Mouse (Mus musculus): Measurements from ENCODE around the gene Spg11. TPM values are rescaled to one million over a fixed set of nuclear protein-coding genes. Genes with fewer than 3 reads are reported as not detected.
"Not testable (repeated sequence)": the region's sequence is repeated elsewhere in the genome, so short reads cannot be mapped to it uniquely, and the experiment has no call there.

The Spg11 gene
- polyA plus RNA-seq, 1 experiment from 2014 or later, result 10.8 TPM

DNA sequence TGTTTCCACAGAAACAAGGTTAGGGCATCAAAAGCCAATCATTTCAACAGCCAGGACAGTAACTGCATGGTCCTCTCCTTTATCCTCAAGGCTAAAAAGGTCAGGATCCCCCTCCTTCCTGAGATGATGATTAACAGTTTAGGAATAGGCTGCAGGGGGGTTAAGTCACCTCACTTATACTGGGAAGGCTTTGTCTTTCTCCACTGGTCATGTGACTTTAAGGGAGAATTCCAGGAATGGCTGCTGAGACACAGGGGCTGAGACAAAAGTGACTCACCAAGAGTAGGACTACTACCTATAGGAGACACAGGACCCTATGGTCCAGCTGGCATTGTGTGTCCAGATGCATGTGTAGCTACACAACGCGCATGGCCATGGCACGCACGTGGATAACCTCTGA lies 9.4 kb upstream of the Spg11 start:
- H3K36me3 ChIP-seq (replicated peaks; ENCODE audit: control insufficient read depth, insufficient read depth), result no peaks in the 10 kb centered on the region
- H3K4me2 ChIP-seq (replicated peaks), result no peak overlapping the region
- DNase-seq (ENCODE audit: low spot score) (no peak), ATAC-seq (ENCODE audit: low FRiP score) (no peak)
- H3K9me3 ChIP-seq (ENCODE audit: control insufficient read depth, low read length), result no peaks in the 10 kb centered on the region
- no peak overlapping the region for H3K9ac ChIP-seq
- no peak overlapping the region for H3K4me3 ChIP-seq (replicated peaks; ENCODE audit: low read length)
- H3K27ac ChIP-seq, result no peak overlapping the region
- no peaks in the 10 kb centered on the region for H3K27me3 ChIP-seq (ENCODE audit: control insufficient read depth, insufficient read depth, low read length)
- no peaks in the 10 kb centered on the region for H3K4me1 ChIP-seq (replicated peaks; ENCODE audit: control insufficient read depth, insufficient read depth, low read length)
- 91% methylated on average over 4 of the region's 4 CpGs for WGBS

DNA sequence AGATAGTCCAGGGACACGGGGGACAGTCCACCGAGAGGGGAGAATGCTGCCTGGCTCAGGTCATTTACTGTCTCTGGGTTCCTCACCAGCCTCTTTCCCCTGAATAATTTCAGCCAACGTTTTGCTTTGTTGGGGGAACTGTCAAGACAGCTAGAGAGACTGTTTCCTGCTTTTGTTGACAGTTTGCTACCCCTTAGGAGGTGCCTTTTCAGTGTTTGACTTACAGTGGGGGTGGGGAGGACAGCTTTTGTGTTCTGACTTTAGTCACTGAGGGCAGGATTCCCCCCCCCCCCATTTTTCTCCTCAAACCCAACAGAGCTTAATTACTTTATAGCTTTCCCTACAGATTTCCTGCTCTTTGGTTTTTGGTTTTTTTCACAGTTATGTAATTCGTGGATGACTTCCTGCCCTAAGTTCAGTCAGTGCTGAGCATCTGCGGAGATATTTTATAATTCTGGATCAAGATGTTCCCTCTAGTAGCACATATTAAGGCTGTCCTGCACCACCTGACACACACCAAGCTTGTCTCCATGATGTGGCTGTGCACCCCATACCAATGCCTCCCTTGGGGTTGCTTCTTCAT lies 8.7 kb upstream of the Spg11 start:
- no peak for ATAC-seq (ENCODE audit: low FRiP score)
- H3K4me2 ChIP-seq (replicated peaks), result no peak overlapping the region
- no peak overlapping the region for H3K9ac ChIP-seq
- no peaks in the 10 kb centered on the region for H3K9me3 ChIP-seq (ENCODE audit: control insufficient read depth, low read length)
- no peaks in the 10 kb centered on the region for H3K27me3 ChIP-seq (ENCODE audit: control insufficient read depth, insufficient read depth, low read length)
- H3K4me3 ChIP-seq (replicated peaks; ENCODE audit: low read length), result no peak overlapping the region
- DNase-seq (ENCODE audit: low spot score), result no peak
- 29% methylated on average over 5 of the region's 5 CpGs for WGBS
- H3K27ac ChIP-seq, result no peak overlapping the region
- no peaks in the 10 kb centered on the region for H3K4me1 ChIP-seq (replicated peaks; ENCODE audit: control insufficient read depth, insufficient read depth, low read length)
- H3K36me3 ChIP-seq (replicated peaks; ENCODE audit: control insufficient read depth, insufficient read depth), result no peaks in the 10 kb centered on the region

DNA sequence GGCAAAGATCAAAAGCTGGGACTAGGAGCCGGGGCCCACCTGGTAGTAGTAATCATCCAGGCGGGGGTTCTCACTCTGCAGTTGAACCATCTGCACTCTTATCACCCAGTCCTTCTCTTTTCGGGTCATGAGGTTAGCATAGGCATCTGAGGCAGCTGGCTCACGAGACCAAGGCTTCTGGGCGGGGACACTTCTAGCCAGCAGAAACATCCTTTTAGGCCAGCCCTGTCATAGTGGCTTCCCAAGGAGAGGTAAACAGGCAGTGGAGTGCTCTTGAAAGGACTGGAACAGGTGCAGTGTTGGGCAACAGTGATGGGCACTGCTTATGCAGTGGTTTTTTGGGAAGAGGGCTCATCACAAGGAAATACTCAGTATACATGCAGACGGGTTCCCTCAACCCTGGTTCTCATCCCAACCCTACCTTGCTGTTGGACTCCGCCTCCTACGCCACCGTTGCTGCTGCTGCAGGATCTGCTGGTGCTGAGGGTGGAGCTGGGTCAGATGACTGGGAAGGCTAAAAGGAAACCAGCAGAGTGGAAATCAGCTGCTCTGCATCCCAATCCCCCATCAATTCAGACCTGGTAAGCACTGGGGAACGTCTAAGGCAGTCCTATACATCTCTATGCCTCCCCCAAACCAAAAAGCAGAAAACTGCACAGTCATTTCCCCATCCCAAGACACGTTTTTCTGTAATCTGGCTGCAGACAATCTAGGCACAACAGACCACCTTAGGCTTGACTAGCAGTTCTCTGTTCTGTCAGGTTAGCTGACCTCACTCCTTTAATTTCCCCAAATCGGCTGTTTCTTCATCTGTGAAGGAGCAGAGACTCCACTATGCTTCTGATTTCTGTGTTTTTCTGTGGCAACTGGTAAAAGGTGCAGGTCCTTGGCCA lies 7.7 kb upstream of the Spg11 start:
- Histone ChIP-seq H3K9me3 (ENCODE audit: control insufficient read depth, low read length) (no peaks in the 10 kb centered on the region), H3K27me3 (ENCODE audit: control insufficient read depth, insufficient read depth, low read length) (no peaks in the 10 kb centered on the region), H3K27ac (no peak overlapping the region), H3K9ac (no peak overlapping the region), H3K4me3 (replicated peaks; ENCODE audit: low read length) (no peak overlapping the region), H3K36me3 (replicated peaks; ENCODE audit: control insufficient read depth, insufficient read depth) (no peaks in the 10 kb centered on the region), H3K4me1 (replicated peaks; ENCODE audit: control insufficient read depth, insufficient read depth, low read length) (no peaks in the 10 kb centered on the region), H3K4me2 (replicated peaks) (no peak overlapping the region)
- WGBS, result 59% methylated on average over 12 of the region's 12 CpGs
- ATAC-seq (ENCODE audit: low FRiP score), result no peak
- no peak for DNase-seq (ENCODE audit: low spot score)

DNA sequence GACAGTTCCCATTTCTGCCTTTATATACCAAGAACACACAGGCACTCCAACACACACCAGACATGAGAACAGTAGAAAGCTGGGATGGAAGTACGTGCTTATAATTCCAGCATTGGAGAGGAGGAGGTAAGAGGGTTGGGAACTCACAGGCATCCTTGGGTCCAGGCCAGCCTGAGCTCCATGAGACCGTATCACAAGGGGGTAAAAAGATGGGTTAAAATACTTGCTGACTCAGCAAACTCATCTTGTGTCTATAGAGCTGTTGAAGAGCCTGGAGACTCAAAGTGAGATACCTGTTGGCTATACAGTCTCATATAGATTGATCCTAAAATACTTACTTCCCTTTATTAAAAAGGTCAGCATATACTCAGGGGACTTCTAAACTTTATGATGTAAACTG lies 1.3 kb downstream of the Spg11 start:
- Histone ChIP-seq H3K9ac (peak overlapping the region; percentile 94; the same call in 1 of the 2 replicates), H3K4me2 (replicated peaks) (peak overlapping the region; percentile 58), H3K36me3 (replicated peaks; ENCODE audit: control insufficient read depth, insufficient read depth) (peaks cover 21% of the 10 kb centered on the region), H3K27me3 (ENCODE audit: control insufficient read depth, insufficient read depth, low read length) (no peaks in the 10 kb centered on the region), H3K9me3 (ENCODE audit: control insufficient read depth, low read length) (no peaks in the 10 kb centered on the region), H3K27ac (no peak overlapping the region), H3K4me1 (replicated peaks; ENCODE audit: control insufficient read depth, insufficient read depth, low read length) (peaks cover 11% of the 10 kb centered on the region), H3K4me3 (replicated peaks; ENCODE audit: low read length) (peak overlapping the region; percentile 82; the same call in 1 of the 2 replicates)
- no peak for DNase-seq (ENCODE audit: low spot score)
- ATAC-seq (ENCODE audit: low FRiP score), result no peak
- 87% methylated on average over 2 of the region's 2 CpGs for WGBS

DNA sequence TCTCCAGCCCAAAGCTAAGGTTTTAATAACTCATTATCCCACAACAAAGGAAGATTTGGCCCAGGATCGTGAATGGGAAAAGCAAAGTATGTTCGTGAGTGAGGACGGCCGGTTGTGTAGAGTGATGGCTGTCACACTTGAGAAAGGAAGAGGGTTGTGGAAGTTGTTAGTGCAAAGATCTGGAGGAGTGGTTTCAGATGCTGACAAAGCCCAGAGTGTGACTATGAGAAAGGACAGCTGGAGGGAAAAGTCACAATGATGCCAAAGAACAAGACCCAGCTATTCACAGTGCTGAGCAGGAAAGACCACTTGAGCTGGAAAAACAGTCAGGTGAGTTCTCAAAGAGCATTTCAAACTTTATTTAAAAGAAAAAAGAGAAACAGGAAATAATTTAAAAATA lies 8.5 kb downstream of the Spg11 start:
- H3K4me1 ChIP-seq (replicated peaks; ENCODE audit: control insufficient read depth, insufficient read depth, low read length), result no peaks in the 10 kb centered on the region
- no peak for DNase-seq (ENCODE audit: low spot score)
- no peaks in the 10 kb centered on the region for H3K9me3 ChIP-seq (ENCODE audit: control insufficient read depth, low read length)
- 89% methylated on average over 4 of the region's 4 CpGs for WGBS
- H3K4me2 ChIP-seq (replicated peaks), result no peak overlapping the region
- H3K9ac ChIP-seq, result no peak overlapping the region
- no peak overlapping the region for H3K27ac ChIP-seq
- no peak overlapping the region for H3K4me3 ChIP-seq (replicated peaks; ENCODE audit: low read length)
- peaks cover 65% of the 10 kb centered on the region for H3K36me3 ChIP-seq (replicated peaks; ENCODE audit: control insufficient read depth, insufficient read depth)
- no peak for ATAC-seq (ENCODE audit: low FRiP score)
- no peaks in the 10 kb centered on the region for H3K27me3 ChIP-seq (ENCODE audit: control insufficient read depth, insufficient read depth, low read length)

DNA sequence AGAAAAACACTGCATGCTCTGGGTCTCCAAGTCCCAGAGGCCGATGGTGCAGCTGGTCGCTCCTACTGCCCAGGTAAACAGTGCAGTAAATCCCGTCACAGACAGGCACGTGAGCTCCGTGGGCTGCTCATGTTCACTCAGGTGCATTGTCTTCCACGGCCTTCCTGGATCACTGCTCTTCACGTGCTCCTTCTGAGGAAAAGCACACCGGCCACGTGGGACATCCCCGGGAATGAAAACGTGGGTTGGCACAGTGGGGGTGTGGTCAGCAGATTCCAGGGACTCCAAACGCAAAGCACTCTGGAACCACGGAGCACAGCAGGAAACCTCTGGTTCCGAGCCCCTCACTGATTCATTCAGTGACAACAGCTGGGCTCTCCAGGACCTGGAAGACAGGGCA lies 10.1 kb downstream of the Spg11 start:
- H3K27me3 ChIP-seq (ENCODE audit: control insufficient read depth, insufficient read depth, low read length), result no peaks in the 10 kb centered on the region
- no peak overlapping the region for H3K4me2 ChIP-seq (replicated peaks)
- no peak overlapping the region for H3K4me3 ChIP-seq (replicated peaks; ENCODE audit: low read length)
- no peak overlapping the region for H3K27ac ChIP-seq
- no peak overlapping the region for H3K9ac ChIP-seq
- WGBS, result 85% methylated on average over 14 of the region's 14 CpGs
- H3K4me1 ChIP-seq (replicated peaks; ENCODE audit: control insufficient read depth, insufficient read depth, low read length), result no peaks in the 10 kb centered on the region
- ATAC-seq (ENCODE audit: low FRiP score), result no peak
- H3K9me3 ChIP-seq (ENCODE audit: control insufficient read depth, low read length), result no peaks in the 10 kb centered on the region
- no peak for DNase-seq (ENCODE audit: low spot score)
- H3K36me3 ChIP-seq (replicated peaks; ENCODE audit: control insufficient read depth, insufficient read depth), result peaks cover 60% of the 10 kb centered on the region

DNA sequence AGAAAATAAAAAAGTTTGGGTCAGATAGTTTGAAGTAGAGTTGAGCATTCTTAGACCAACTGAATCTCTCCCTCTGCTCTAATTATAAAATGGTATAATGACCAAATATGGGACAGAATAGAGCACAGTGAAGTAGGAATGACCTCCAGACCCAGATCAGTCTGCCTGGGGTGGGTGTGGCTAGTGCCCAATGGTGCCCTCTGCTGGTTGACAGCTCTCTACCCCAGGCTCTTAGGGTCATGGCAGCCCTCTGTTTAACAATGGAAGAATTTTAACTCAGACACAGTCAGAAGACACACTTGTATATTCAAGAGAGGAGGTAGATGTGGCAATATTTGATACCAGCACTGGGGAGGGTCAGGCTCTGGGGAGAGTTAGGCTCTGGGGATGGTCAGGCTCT lies 16.1 kb downstream of the Spg11 start:
- peaks cover 71% of the 10 kb centered on the region for H3K36me3 ChIP-seq (replicated peaks; ENCODE audit: control insufficient read depth, insufficient read depth)
- H3K27me3 ChIP-seq (ENCODE audit: control insufficient read depth, insufficient read depth, low read length), result no peaks in the 10 kb centered on the region
- DNase-seq (ENCODE audit: low spot score), result no peak
- H3K4me2 ChIP-seq (replicated peaks), result no peak overlapping the region
- no peak overlapping the region for H3K9ac ChIP-seq
- no peak for ATAC-seq (ENCODE audit: low FRiP score)
- no peak overlapping the region for H3K4me3 ChIP-seq (replicated peaks; ENCODE audit: low read length)
- no peaks in the 10 kb centered on the region for H3K4me1 ChIP-seq (replicated peaks; ENCODE audit: control insufficient read depth, insufficient read depth, low read length)
- H3K27ac ChIP-seq, result no peak overlapping the region
- no peaks in the 10 kb centered on the region for H3K9me3 ChIP-seq (ENCODE audit: control insufficient read depth, low read length)

DNA sequence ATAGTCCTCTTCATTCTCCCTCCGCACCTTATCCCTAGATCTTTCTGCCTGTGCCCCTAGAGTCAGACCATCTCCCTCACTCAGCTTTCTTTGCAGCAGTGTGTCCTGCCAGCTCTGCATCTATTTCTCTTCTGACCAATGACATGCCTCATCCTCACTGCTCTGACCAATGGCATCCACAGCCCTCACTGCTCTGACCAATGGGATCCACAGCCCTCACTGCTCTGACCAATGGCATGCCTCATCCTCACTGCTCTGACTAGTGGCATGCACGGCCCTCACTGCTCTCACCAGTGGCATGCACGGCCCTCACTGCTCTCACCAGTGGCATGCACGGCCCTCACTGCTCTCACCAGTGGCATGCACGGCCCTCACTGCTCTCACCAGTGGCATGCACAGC lies 20.5 kb downstream of the Spg11 start:
- not testable (repeated sequence) for DNase-seq (ENCODE audit: low spot score); H3K4me2 ChIP-seq (replicated peaks); ATAC-seq (ENCODE audit: low FRiP score); H3K27me3 ChIP-seq (ENCODE audit: control insufficient read depth, insufficient read depth, low read length); H3K27ac ChIP-seq; H3K4me3 ChIP-seq (replicated peaks; ENCODE audit: low read length); H3K9me3 ChIP-seq (ENCODE audit: control insufficient read depth, low read length); H3K9ac ChIP-seq; H3K4me1 ChIP-seq (replicated peaks; ENCODE audit: control insufficient read depth, insufficient read depth, low read length)
- H3K36me3 ChIP-seq (replicated peaks; ENCODE audit: control insufficient read depth, insufficient read depth), result peaks cover 97% of the 10 kb centered on the region
- 85% methylated on average over 5 of the region's 5 CpGs for WGBS

DNA sequence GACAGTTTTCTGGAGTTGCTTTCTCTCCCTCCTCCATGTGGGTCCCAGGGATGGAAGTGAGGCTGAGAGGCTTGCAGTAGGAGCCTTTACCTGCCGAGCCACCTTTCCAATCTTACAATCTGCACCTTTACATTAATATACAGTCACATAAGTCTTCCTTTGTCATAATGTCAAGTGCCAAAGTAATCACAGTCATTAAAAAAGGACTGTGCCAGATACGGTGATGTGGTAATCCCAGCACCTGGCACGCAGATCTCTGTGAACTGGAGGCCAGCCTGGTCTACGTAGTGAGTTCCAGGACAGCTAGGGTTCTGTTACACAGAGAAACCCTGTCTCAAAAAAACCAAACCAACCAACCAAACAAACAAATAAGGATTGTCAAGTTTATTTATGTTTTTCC lies 24.3 kb downstream of the Spg11 start:
- H3K9ac ChIP-seq, result no peak overlapping the region
- no peaks in the 10 kb centered on the region for H3K9me3 ChIP-seq (ENCODE audit: control insufficient read depth, low read length)
- 93% methylated on average over 4 of the region's 4 CpGs for WGBS
- H3K4me1 ChIP-seq (replicated peaks; ENCODE audit: control insufficient read depth, insufficient read depth, low read length), result no peaks in the 10 kb centered on the region
- H3K27me3 ChIP-seq (ENCODE audit: control insufficient read depth, insufficient read depth, low read length), result no peaks in the 10 kb centered on the region
- DNase-seq (ENCODE audit: low spot score) (no peak), ATAC-seq (ENCODE audit: low FRiP score) (no peak)
- no peak overlapping the region for H3K27ac ChIP-seq
- peaks cover 96% of the 10 kb centered on the region for H3K36me3 ChIP-seq (replicated peaks; ENCODE audit: control insufficient read depth, insufficient read depth)
- H3K4me2 ChIP-seq (replicated peaks), result no peak overlapping the region
- no peak overlapping the region for H3K4me3 ChIP-seq (replicated peaks; ENCODE audit: low read length)
